Mouse (Mus musculus) limb, embryonic 13.5 days (tissue): ENCODE results near the gene Chd1l. TPM values are rescaled to one million over a fixed set of nuclear protein-coding genes. Genes with fewer than 3 reads are reported as not detected.

Experiments used
- ATAC-seq: fragments of 200-750 bp; cut with Nextera tagmentation; 2 replicates; pipeline ENCODE4 v1.8.0; 2017; ENCODE audit warnings: low read depth, moderate number of reproducible peaks, moderate TSS enrichment; ENCODE audit not compliant: low FRiP score
- H3K27ac ChIP-seq: fragments of 300-500 bp; sonication (generic); 2 replicates; pipeline ENCODE4 v1.5.1; 2015; ENCODE audit warnings: inconsistent platforms, mild to moderate bottlenecking, moderate library complexity
- H3K27me3 ChIP-seq: fragments of 300-500 bp; sonication (generic); 2 replicates; pipeline ENCODE4 v1.6.1; 2015; ENCODE audit warnings: mild to moderate bottlenecking, inconsistent platforms
- H3K36me3 ChIP-seq: fragments of 300-500 bp; sonication (generic); 2 replicates; pipeline ENCODE4 v1.6.1; 2015; ENCODE audit warnings: inconsistent platforms, mild to moderate bottlenecking, moderate library complexity
- H3K4me1 ChIP-seq: fragments of 300-500 bp; sonication (generic); 2 replicates; pipeline ENCODE4 v1.6.1; 2015; ENCODE audit warnings: inconsistent platforms
- H3K4me2 ChIP-seq: fragments of 300-500 bp; sonication (generic); replicated peaks from 2 replicates; pipeline ENCODE4 v1.6.1; 2015; ENCODE audit warnings: inconsistent platforms, mild to moderate bottlenecking, moderate library complexity
- H3K4me3 ChIP-seq: fragments of 300-500 bp; sonication (generic); 2 replicates; pipeline ENCODE4 v1.5.1; 2015; ENCODE audit warnings: moderate library complexity, mild to moderate bottlenecking, inconsistent platforms
- H3K9ac ChIP-seq: fragments of 300-500 bp; sonication (generic); 2 replicates; pipeline ENCODE4 v1.6.1; 2015; ENCODE audit warnings: mild to moderate bottlenecking, inconsistent platforms
- H3K9me3 ChIP-seq: fragments of 300-500 bp; sonication (generic); 2 replicates; pipeline ENCODE4 v1.6.1; 2016; ENCODE audit warnings: inconsistent platforms
- WGBS: fragments of 180-500 bp; shearing (Covaris S2); methylation state at CpG from one replicate; pipeline ENCODE4 v1.1.7; 2015; 5-methylcytosine and 5-hydroxymethylcytosine counted together
- polyA plus RNA-seq: library from polyadenylated mRNA; unstranded; fragments of >200 nt; fragmentation: Nextera tagmentation; extraction: Ambion mirVana; gene quantifications from 2 replicates; pipeline ENCODE4 v1.2.1, GENCODE M21; 2015

Gene Chd1l
- polyA plus RNA-seq, 1 experiment from 2014 or later = 15.6 TPM

GRCm38 (mm10) chr3:97615154-97615553 lies 5.2 kb upstream of the Chd1l start:
- no peaks in the 10 kb centered on the region for H3K4me1 ChIP-seq
- H3K4me3 ChIP-seq = no peak overlapping the region
- H3K27ac ChIP-seq = no peak overlapping the region
- no peak overlapping the region for H3K4me2 ChIP-seq
- WGBS = 17% methylated on average over 1 of the region's 1 CpGs
- H3K9me3 ChIP-seq = no peaks in the 10 kb centered on the region
- H3K36me3 ChIP-seq = no peaks in the 10 kb centered on the region
- ATAC-seq = no peak
- H3K27me3 ChIP-seq = 0 out of 2 replicates have a peak, but pooled peaks cover 2% of the 10 kb centered on the region
- H3K9ac ChIP-seq = no peak overlapping the region

- Histone ChIP-seq H3K4me3 (no peak overlapping the region), H3K9ac (no peak overlapping the region), H3K27me3 (0 out of 2 replicates have a peak, but pooled peaks cover 2% of the 10 kb centered on the region), H3K27ac (no peak overlapping the region), H3K4me2 (no peak overlapping the region), H3K9me3 (no peaks in the 10 kb centered on the region), H3K4me1 (peaks cover 4% of the 10 kb centered on the region), H3K36me3 (no peaks in the 10 kb centered on the region)
- 92% methylated on average over 6 of the region's 6 CpGs for WGBS
- ATAC-seq = no peak
Observed at GRCm38 (mm10) chr3:97611021-97611420, 1.0 kb upstream of the Chd1l start.

GRCm38 (mm10) chr3:97609201-97609844 lies 680 bp downstream of the Chd1l start:
- no peaks in the 10 kb centered on the region for H3K36me3 ChIP-seq
- H3K27ac ChIP-seq = peak overlapping the region; percentile 88
- H3K4me3 ChIP-seq = peak overlapping the region; percentile 74
- peak overlapping the region; percentile 87 for H3K4me2 ChIP-seq
- ATAC-seq = peak; percentile 60
- H3K4me1 ChIP-seq = peaks cover 4% of the 10 kb centered on the region
- H3K27me3 ChIP-seq = 0 out of 2 replicates have a peak, but pooled peaks cover 2% of the 10 kb centered on the region
- WGBS = 2% methylated on average over 20 of the region's 20 CpGs
- no peaks in the 10 kb centered on the region for H3K9me3 ChIP-seq
- H3K9ac ChIP-seq = peak overlapping the region; percentile 89

GRCm38 (mm10) chr3:97600050-97600832 lies 9.8 kb downstream of the Chd1l start:
- 92% methylated on average over 3 of the region's 3 CpGs for WGBS

GRCm38 (mm10) chr3:97596796-97597195 lies 13.2 kb downstream of the Chd1l start:
- H3K36me3 ChIP-seq = peaks cover 59% of the 10 kb centered on the region
- ATAC-seq = no peak

More at GRCm38 (mm10) chr3:97600050-97600832, 9.8 kb downstream of the Chd1l start:
- Histone ChIP-seq H3K4me1 (no peaks in the 10 kb centered on the region), H3K9me3 (no peaks in the 10 kb centered on the region), H3K27me3 (no peaks in the 10 kb centered on the region), H3K27ac (no peak overlapping the region), H3K9ac (no peak overlapping the region), H3K4me3 (no peak overlapping the region), H3K4me2 (no peak overlapping the region), H3K36me3 (peaks cover 40% of the 10 kb centered on the region)
- no peak for ATAC-seq

GRCm38 (mm10) chr3:97595066-97595465 lies 14.9 kb downstream of the Chd1l start:
- H3K4me3 ChIP-seq = no peak overlapping the region
- no peaks in the 10 kb centered on the region for H3K9me3 ChIP-seq
- no peak for ATAC-seq
- no peak overlapping the region for H3K4me2 ChIP-seq
- H3K9ac ChIP-seq = no peak overlapping the region
- peaks cover 60% of the 10 kb centered on the region for H3K36me3 ChIP-seq
- WGBS = 89% methylated on average over 6 of the region's 6 CpGs
- H3K27me3 ChIP-seq = no peaks in the 10 kb centered on the region
- no peak overlapping the region for H3K27ac ChIP-seq
- no peaks in the 10 kb centered on the region for H3K4me1 ChIP-seq

More at GRCm38 (mm10) chr3:97596796-97597195, 13.2 kb downstream of the Chd1l start:
- Histone ChIP-seq H3K9me3 (no peaks in the 10 kb centered on the region), H3K27me3 (no peaks in the 10 kb centered on the region), H3K27ac (no peak overlapping the region), H3K4me3 (no peak overlapping the region), H3K4me2 (no peak overlapping the region), H3K9ac (no peak overlapping the region), H3K4me1 (no peaks in the 10 kb centered on the region)
- WGBS = 87% methylated on average over 8 of the region's 8 CpGs

GRCm38 (mm10) chr3:97594140-97594539 lies 15.9 kb downstream of the Chd1l start:
- Histone ChIP-seq H3K27me3 (no peaks in the 10 kb centered on the region), H3K9me3 (no peaks in the 10 kb centered on the region), H3K4me2 (no peak overlapping the region), H3K36me3 (peaks cover 62% of the 10 kb centered on the region), H3K27ac (no peak overlapping the region), H3K4me3 (no peak overlapping the region), H3K9ac (no peak overlapping the region), H3K4me1 (no peaks in the 10 kb centered on the region)
- no peak for ATAC-seq
- WGBS = 90% methylated on average over 13 of the region's 13 CpGs

GRCm38 (mm10) chr3:97593089-97593488 lies 16.9 kb downstream of the Chd1l start:
- no peak for ATAC-seq
- Histone ChIP-seq H3K4me1 (no peaks in the 10 kb centered on the region), H3K36me3 (peaks cover 63% of the 10 kb centered on the region), H3K27ac (no peak overlapping the region), H3K9me3 (no peaks in the 10 kb centered on the region), H3K4me2 (no peak overlapping the region), H3K27me3 (no peaks in the 10 kb centered on the region), H3K9ac (no peak overlapping the region), H3K4me3 (no peak overlapping the region)
- WGBS = 91% methylated on average over 5 of the region's 5 CpGs

GRCm38 (mm10) chr3:97590699-97591098 lies 19.3 kb downstream of the Chd1l start:
- Histone ChIP-seq H3K27ac (no peak overlapping the region), H3K9me3 (no peaks in the 10 kb centered on the region), H3K36me3 (peaks cover 65% of the 10 kb centered on the region), H3K4me1 (no peaks in the 10 kb centered on the region), H3K27me3 (no peaks in the 10 kb centered on the region), H3K9ac (no peak overlapping the region), H3K4me3 (no peak overlapping the region), H3K4me2 (no peak overlapping the region)
- WGBS = 64% methylated on average over 8 of the region's 8 CpGs
- ATAC-seq = no peak

- ATAC-seq = no peak
- Histone ChIP-seq H3K4me2 (no peak overlapping the region), H3K27ac (no peak overlapping the region), H3K4me1 (no peaks in the 10 kb centered on the region), H3K4me3 (no peak overlapping the region), H3K27me3 (no peaks in the 10 kb centered on the region), H3K9ac (no peak overlapping the region), H3K36me3 (peaks cover 55% of the 10 kb centered on the region), H3K9me3 (no peaks in the 10 kb centered on the region)
- WGBS = 75% methylated on average over 9 of the region's 9 CpGs
Observed at GRCm38 (mm10) chr3:97587656-97588055, 22.3 kb downstream of the Chd1l start.

- Histone ChIP-seq H3K27ac (no peak overlapping the region), H3K9ac (no peak overlapping the region), H3K4me3 (no peak overlapping the region), H3K9me3 (no peaks in the 10 kb centered on the region), H3K4me2 (no peak overlapping the region), H3K27me3 (no peaks in the 10 kb centered on the region), H3K4me1 (no peaks in the 10 kb centered on the region), H3K36me3 (peaks cover 58% of the 10 kb centered on the region)
- peak; percentile 75 for ATAC-seq
- 71% methylated on average over 18 of the region's 18 CpGs for WGBS
Observed at GRCm38 (mm10) chr3:97585383-97586160, 24.4 kb downstream of the Chd1l start.

- H3K36me3 ChIP-seq = peaks cover 13% of the 10 kb centered on the region
- WGBS = 65% methylated on average over 9 of the region's 9 CpGs
- H3K4me1 ChIP-seq = no peaks in the 10 kb centered on the region
- no peaks in the 10 kb centered on the region for H3K27me3 ChIP-seq
- H3K4me2 ChIP-seq = no peak overlapping the region
- H3K9ac ChIP-seq = no peak overlapping the region
- no peak overlapping the region for H3K4me3 ChIP-seq
- H3K27ac ChIP-seq = no peak overlapping the region
- no peak for ATAC-seq
- no peaks in the 10 kb centered on the region for H3K9me3 ChIP-seq
Observed at GRCm38 (mm10) chr3:97573807-97574206, 36.2 kb downstream of the Chd1l start.
